Mouse (Mus musculus) CD8-positive naive resting alpha-beta T cell, adult 2 months (primary cell): ENCODE data around the gene Gm21366.
"Not testable (repeated sequence)": the region's sequence is repeated elsewhere in the genome, so short reads cannot be mapped to it uniquely, and the experiment has no call there.

Source experiments
- DNase-seq, 2 experiments: peaks; one replicate each; pipeline ENCODE4 v3.0.0; 2022; ENCODE audit warnings: low read depth in 2 of 2, low spot score in 2 of 2

Gm21366 gene

DNA sequence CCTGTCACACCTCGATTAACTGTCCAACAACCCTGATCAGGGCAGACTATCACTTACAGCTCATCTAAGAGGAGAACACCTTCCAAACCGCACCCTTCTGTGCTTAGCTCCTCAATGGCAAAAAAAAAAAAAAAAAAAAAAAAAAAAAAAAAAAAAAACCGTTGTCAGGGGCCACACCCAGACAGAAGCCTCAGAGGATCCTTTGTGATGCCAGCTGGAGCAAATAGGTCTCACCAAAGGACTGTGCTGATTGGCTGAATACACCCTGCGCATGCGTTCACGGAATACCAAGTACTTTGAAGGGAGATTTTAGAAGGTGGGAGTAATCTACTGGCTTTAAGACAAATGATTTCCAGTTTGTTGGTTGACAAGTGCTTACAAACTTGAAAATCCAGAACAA, at the start of gene Gm21366:
TSS of gene Gm21366 (minus strand) at position 101 of the 400 bp plus-strand sequence.
- not testable (repeated sequence) for DNase-seq
